Mouse (Mus musculus) kidney, postnatal 0 days (tissue): ENCODE data around the gene Slc29a3. TPM values are rescaled to one million over a fixed set of nuclear protein-coding genes. Genes with fewer than 3 reads are reported as not detected.

ENCODE experiments used
- ATAC-seq: fragments of 200-750 bp; cut with Nextera tagmentation; replicated peaks from 2 replicates; pipeline ENCODE4 v1.8.0; 2017; ENCODE audit warnings: low read depth, moderate number of reproducible peaks, moderate TSS enrichment, moderate library complexity; ENCODE audit not compliant: low FRiP score
- DNase-seq: peaks from one replicate; pipeline ENCODE4 v3.0.0-alpha.2; 2016; ENCODE audit warnings: low spot score
- H3K27ac ChIP-seq: fragments of 300-500 bp; sonication (generic); 2 replicates; pipeline ENCODE4 v1.5.1; 2014; ENCODE audit warnings: mild to moderate bottlenecking
- H3K27me3 ChIP-seq: fragments of 300-500 bp; sonication (generic); 2 replicates; pipeline ENCODE4 v1.6.1; 2014; ENCODE audit warnings: low read length, mixed read lengths; ENCODE audit not compliant: insufficient read depth
- H3K36me3 ChIP-seq: fragments of 300-500 bp; sonication (generic); 2 replicates; pipeline ENCODE4 v1.6.1; 2014; ENCODE audit warnings: low read length, mixed read lengths; ENCODE audit not compliant: insufficient read depth
- H3K4me1 ChIP-seq: fragments of 300-500 bp; sonication (generic); replicated peaks from 2 replicates; pipeline ENCODE4 v1.6.1; 2014; ENCODE audit warnings: antibody characterized with exemption, low read length, mixed read lengths; ENCODE audit not compliant: insufficient read depth
- H3K4me2 ChIP-seq: fragments of 300-500 bp; sonication (generic); 2 replicates; pipeline ENCODE4 v1.6.1; 2014; ENCODE audit warnings: mild to moderate bottlenecking, low read length, moderate library complexity, mixed read lengths
- H3K4me3 ChIP-seq: fragments of 300-500 bp; sonication (generic); replicated peaks from 2 replicates; pipeline ENCODE4 v1.5.1; 2014; ENCODE audit warnings: low read depth, low read length
- H3K9ac ChIP-seq: fragments of 300-500 bp; sonication (generic); 2 replicates; pipeline ENCODE4 v1.6.1; 2014; ENCODE audit warnings: low read depth, low read length
- H3K9me3 ChIP-seq: fragments of 300-500 bp; sonication (generic); replicated peaks from 2 replicates; pipeline ENCODE4 v1.6.1; 2016; ENCODE audit warnings: low read length, inconsistent platforms, mixed read lengths
- CTCF ChIP-seq: IDR thresholded peaks from 2 replicates; pipeline ENCODE4 v1.5.1; 2016; ENCODE audit warnings: antibody characterized with exemption, low read depth, mild to moderate bottlenecking, moderate library complexity
- WGBS: fragments of 180-500 bp; shearing (Covaris S2); extraction: QIAGEN DNeasy Blood & Tissue Kit; methylation state at CpG from one replicate; pipeline ENCODE4 v1.1.7; 2014; 5-methylcytosine and 5-hydroxymethylcytosine counted together
- polyA plus RNA-seq: library from polyadenylated mRNA; unstranded; fragments of >200 nt; fragmentation: Nextera tagmentation; extraction: Ambion mirVana; gene quantifications from 2 replicates; pipeline ENCODE4 v1.2.1, GENCODE M21; 2015

Gene Slc29a3
- polyA plus RNA-seq, 1 experiment from 2014 or later: 17.8 TPM

GRCm38 (mm10) chr10:60753941-60754340 lies 1.3 kb upstream of the Slc29a3 start:
- H3K27me3 ChIP-seq: no peaks in the 10 kb centered on the region
- no peak overlapping the region for H3K4me3 ChIP-seq
- DNase-seq (no peak), ATAC-seq (no peak)
- H3K27ac ChIP-seq: no peak overlapping the region
- no peak overlapping the region for H3K4me2 ChIP-seq
- H3K4me1 ChIP-seq: no peaks in the 10 kb centered on the region; the same call in 1 of the 2 replicates
- H3K9ac ChIP-seq: no peak overlapping the region
- TF ChIP-seq CTCF: no peak
- H3K9me3 ChIP-seq: no peaks in the 10 kb centered on the region
- 78% methylated on average over 8 of the region's 8 CpGs for WGBS
- no peaks in the 10 kb centered on the region for H3K36me3 ChIP-seq

- WGBS: 68% methylated on average over 9 of the region's 9 CpGs
- Histone ChIP-seq H3K9ac (peak overlapping the region; percentile 35; the same call in 1 of the 2 replicates), H3K9me3 (no peaks in the 10 kb centered on the region), H3K4me3 (no peak overlapping the region), H3K27ac (peak overlapping the region; percentile 93; the same call in 1 of the 2 replicates), H3K4me1 (peaks cover 3% of the 10 kb centered on the region; the same call in 1 of the 2 replicates), H3K27me3 (no peaks in the 10 kb centered on the region), H3K4me2 (peak overlapping the region; percentile 90; the same call in 1 of the 2 replicates), H3K36me3 (0 out of 2 replicates have a peak, but pooled peaks cover 6% of the 10 kb centered on the region)
- no peak for TF ChIP-seq CTCF
- ATAC-seq: no peak
- DNase-seq: no peak
These were observed 667 bp upstream of the Slc29a3 start for GRCm38 (mm10) chr10:60753261-60753660.

GRCm38 (mm10) chr10:60747667-60748212 lies 4.9 kb downstream of the Slc29a3 start:
- no peak overlapping the region for H3K4me2 ChIP-seq
- no peak for TF ChIP-seq CTCF
- no peaks in the 10 kb centered on the region for H3K9me3 ChIP-seq
- 0 out of 2 replicates have a peak, but pooled peaks cover 9% of the 10 kb centered on the region for H3K36me3 ChIP-seq
- H3K27me3 ChIP-seq: no peaks in the 10 kb centered on the region
- no peak overlapping the region for H3K27ac ChIP-seq
- ATAC-seq: peak; percentile 8; the same call in 1 of the 2 replicates
- no peak overlapping the region for H3K4me3 ChIP-seq
- no peak overlapping the region for H3K9ac ChIP-seq
- H3K4me1 ChIP-seq: peaks cover 3% of the 10 kb centered on the region; the same call in 1 of the 2 replicates
- WGBS: 74% methylated on average over 6 of the region's 6 CpGs
- DNase-seq: peak; percentile 12

GRCm38 (mm10) chr10:60746512-60746911 lies 6.1 kb downstream of the Slc29a3 start:
- no peak for TF ChIP-seq CTCF
- no peak overlapping the region for H3K27ac ChIP-seq
- H3K4me2 ChIP-seq: no peak overlapping the region
- 0 out of 2 replicates have a peak overlapping the region, but pooled peaks have one; percentile 8 for H3K9ac ChIP-seq
- DNase-seq (no peak), ATAC-seq (no peak)
- no peak overlapping the region for H3K4me3 ChIP-seq
- H3K36me3 ChIP-seq: 0 out of 2 replicates have a peak, but pooled peaks cover 11% of the 10 kb centered on the region
- H3K9me3 ChIP-seq: no peaks in the 10 kb centered on the region
- WGBS: 50% methylated on average over 2 of the region's 2 CpGs
- H3K27me3 ChIP-seq: no peaks in the 10 kb centered on the region
- peaks cover 3% of the 10 kb centered on the region; the same call in 1 of the 2 replicates for H3K4me1 ChIP-seq

GRCm38 (mm10) chr10:60744543-60745290 lies 7.9 kb downstream of the Slc29a3 start:
- 64% methylated on average over 14 of the region's 14 CpGs for WGBS

GRCm38 (mm10) chr10:60743681-60744080 lies 8.9 kb downstream of the Slc29a3 start:
- ATAC-seq (no peak), DNase-seq (no peak)
- H3K4me2 ChIP-seq: no peak overlapping the region
- H3K36me3 ChIP-seq: 0 out of 2 replicates have a peak, but pooled peaks cover 10% of the 10 kb centered on the region
- no peaks in the 10 kb centered on the region for H3K27me3 ChIP-seq
- no peak overlapping the region for H3K4me3 ChIP-seq
- no peak for TF ChIP-seq CTCF
- WGBS: 55% methylated on average over 9 of the region's 9 CpGs
- H3K9me3 ChIP-seq: no peaks in the 10 kb centered on the region
- H3K27ac ChIP-seq: no peak overlapping the region
- no peak overlapping the region for H3K9ac ChIP-seq
- 0 out of 2 replicates have a peak, but pooled peaks cover 2% of the 10 kb centered on the region for H3K4me1 ChIP-seq

More at GRCm38 (mm10) chr10:60744543-60745290, 7.9 kb downstream of the Slc29a3 start:
- no peak for TF ChIP-seq CTCF
- Histone ChIP-seq H3K27ac (no peak overlapping the region), H3K4me3 (no peak overlapping the region), H3K27me3 (no peaks in the 10 kb centered on the region), H3K4me1 (0 out of 2 replicates have a peak, but pooled peaks cover 3% of the 10 kb centered on the region), H3K36me3 (0 out of 2 replicates have a peak, but pooled peaks cover 11% of the 10 kb centered on the region), H3K4me2 (no peak overlapping the region), H3K9me3 (no peaks in the 10 kb centered on the region), H3K9ac (no peak overlapping the region)
- peak; percentile 60 for DNase-seq
- no peak; the same call in 1 of the 2 replicates for ATAC-seq
